Mouse (Mus musculus) MN1 (cell line): ENCODE results near the gene Ceacam18.
"Not testable (repeated sequence)": the region's sequence is repeated elsewhere in the genome, so short reads cannot be mapped to it uniquely, and the experiment has no call there.

ENCODE experiments used
- DNase-seq: peaks from one replicate; pipeline ENCODE4 v3.0.0-alpha.2; 2016; ENCODE audit warnings: low spot score

Ceacam18 gene

DNA sequence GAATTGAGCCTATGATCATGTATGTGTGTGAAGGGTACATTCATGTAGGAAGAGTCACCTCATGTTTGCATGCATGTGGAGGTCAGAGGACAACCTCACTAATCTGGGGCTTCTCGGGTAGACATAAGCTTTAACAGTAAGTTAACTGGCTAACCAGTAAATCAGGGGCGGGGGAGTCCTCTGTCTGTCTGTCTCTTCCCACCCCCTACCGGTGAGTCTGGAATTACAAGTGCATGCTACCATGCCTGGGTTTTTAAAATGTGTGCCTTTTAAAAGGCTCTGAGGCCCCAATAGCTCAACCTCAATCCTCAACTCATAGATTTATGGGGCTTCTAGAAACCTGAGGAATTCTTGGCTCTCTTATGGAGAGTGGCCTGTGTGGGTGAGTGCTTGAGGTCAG is 34.1 kb downstream of the Ceacam18 start:
- DNase-seq, result no peak

DNA sequence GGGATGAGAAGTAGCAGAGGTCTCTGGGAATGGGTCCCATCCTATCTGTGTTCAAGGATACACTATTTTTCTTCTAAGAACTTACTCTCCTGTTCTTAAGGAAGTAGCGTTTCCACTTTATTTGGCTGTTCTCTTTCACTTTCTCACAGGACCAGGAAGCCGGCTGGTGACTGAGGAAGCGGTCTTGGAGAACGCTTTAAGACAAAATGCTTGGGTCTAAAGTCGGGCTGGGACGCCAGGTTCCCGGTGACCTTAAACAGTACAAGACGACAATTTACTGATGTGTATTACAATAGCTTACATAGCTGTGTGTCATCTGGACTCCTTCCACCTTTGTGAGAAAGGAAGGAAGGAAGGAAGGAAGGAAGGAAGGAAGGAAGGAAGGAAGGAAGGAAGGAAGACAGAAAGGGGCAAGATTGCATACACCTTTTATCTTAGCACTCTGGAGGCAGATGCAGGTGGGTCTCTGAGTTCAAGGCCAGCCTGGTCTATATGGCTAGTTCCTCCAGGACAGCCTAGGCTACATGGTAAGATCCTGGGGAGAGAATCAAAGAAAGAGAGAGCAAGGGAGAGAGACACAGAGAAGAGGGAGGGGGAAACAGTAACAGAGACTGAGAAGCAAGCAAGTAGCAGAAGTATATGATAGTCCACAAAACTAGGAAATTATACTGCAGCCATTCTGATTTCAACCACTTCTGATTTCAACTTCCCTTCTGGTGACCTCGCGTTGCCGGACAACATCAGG is 36.7 kb downstream of the Ceacam18 start:
- DNase-seq, result no peak

DNA sequence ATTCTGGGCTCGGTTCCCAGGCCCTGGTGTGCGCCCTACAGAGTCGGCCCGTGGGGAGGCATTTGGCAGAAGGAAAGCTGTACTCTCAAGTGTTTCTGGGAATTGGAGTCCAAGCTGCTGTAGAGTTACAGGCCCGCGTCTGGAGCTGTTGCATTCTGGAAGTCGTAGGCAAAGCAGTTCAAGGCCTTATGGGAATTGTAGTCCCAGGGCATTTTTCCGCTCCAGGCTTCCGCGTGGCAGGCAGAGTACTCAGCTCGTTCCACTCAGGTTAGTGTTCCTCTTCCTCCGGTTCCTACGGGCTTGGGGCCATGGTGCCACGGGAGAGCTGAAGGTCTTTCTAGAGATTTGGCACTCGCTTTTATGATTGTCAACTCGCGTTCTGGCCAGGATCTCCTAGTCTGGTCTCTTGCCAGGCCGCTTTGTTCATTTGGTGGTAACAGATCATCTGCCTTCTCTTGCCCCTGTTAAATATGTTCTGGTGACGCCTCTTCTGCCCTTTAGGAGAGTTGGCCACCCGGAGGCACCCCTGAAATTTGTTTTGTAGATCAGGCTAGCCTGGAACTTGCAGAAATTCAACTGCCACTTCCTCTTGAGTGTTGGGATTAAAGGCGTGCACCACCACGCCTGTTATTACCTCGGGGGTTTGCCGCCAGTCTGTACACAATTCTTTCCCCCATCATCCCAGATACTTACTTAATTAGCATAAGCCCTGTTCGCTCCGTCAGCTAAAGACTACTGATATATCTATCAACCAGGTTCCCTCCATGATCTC is 37.5 kb downstream of the Ceacam18 start, which contains the start of gene Ctu1:
Gene Ctu1, plus strand, starts transcription at position 208 of the 772 bp plus-strand sequence.
- peak; percentile 93 for DNase-seq

- no peak for DNase-seq
Observed at GRCm38 (mm10) chr7:43672581-43673260, 38.2 kb downstream of the Ceacam18 start.

DNA sequence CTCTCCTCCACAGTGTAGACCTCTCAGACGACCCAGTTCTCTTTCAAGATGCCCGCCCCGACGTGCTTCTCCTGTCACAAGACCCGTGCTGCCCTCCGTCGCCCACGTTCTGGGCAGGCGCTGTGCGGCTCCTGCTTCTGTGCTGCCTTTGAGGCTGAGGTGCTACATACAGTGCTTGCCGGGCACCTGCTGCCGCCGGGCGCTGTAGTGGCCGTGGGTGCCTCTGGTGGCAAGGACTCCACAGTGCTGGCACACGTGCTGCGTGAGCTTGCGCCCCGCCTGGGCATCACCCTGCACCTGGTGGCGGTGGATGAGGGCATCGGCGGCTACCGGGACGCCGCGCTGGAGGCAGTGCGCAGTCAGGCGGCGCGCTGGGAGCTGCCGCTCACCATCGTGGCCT is 40.6 kb downstream of the Ceacam18 start:
- no peak for DNase-seq

DNA sequence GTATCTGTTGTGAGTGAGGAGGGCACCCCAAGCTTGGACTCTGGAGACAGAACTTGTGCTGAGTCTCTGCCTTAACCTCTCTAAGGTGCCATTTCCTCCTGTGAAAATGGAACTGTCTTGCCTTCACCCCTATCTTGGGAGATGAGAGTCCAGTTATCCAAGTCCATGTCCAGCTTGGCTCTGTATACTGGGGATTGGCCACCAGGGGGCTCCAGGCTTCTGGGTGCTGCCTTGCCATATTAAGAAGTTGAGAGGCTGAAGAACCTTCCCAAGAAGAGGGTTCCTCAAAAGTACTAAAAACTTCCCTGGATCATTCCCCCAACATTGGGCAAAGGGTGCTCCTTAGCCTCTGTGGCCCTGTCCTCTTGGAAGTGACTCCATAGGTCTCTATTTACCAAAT is 44.0 kb downstream of the Ceacam18 start:
- no peak for DNase-seq

DNA sequence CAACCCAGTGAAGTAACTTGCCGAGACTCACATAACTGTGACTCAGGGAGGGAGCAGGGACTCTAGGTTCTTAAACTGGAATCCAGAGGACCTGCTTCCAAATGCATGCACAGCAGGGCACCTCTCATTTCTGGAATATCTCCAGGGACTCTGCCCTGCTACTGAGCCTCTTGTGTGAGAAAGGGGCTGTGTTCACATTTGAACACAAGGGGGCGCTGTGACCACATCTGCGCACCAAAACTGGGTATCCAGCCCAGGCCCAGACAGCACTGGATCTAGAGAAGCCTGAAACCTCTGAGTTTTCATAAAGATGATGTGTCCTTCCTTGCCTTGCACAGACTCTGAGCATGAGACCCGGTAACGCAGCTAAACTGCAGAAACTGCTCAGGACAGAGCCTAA is 46.5 kb downstream of the Ceacam18 start:
- DNase-seq, result peak; percentile 10

DNA sequence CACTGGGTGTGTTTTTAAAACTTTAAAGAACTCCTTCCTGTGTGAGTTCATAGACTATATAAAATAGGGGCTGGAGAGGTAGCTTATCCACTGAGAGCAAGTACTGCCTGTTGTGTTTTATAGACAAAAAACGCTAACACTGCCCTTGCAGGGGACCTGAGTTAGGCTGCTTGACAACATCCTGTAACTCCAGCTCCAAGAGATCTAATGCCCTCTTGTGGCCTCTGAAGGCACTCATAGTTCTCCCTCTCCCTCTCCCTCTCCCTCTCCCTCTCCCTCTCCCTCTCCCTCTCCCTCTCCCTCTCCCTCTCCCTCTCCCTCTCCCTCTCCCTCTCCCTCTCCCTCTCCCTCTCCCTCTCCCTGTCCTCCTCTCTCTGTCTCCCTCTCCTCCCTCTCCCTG is 48.0 kb downstream of the Ceacam18 start:
- DNase-seq, result not testable (repeated sequence)

GRCm38 (mm10) chr7:43685088-43685487 is 50.6 kb downstream of the Ceacam18 start:
- DNase-seq, result no peak

DNA sequence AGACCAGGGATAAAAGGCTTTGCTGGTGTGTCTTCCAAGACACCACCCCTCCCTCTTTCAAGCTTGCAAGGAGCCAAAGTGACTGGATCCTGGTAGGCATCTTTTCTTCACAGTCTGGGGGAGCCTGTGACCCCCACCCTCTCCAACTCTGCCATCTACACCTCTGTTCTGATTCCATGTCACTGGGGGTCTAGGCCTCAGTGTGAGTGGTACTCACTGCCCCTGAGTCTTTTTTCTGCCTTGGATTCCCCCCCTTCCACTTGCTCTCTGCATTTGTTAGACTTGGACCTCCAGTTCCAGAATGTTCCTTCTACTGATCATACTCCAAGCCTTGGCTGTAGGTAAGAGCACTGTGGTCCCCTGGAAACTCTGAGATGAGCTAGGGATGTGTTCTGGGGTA is 55.6 kb downstream of the Ceacam18 start, which contains the start of gene Klk14:
Gene Klk14, plus strand, starts transcription at position 301 of the 400 bp plus-strand sequence.
- DNase-seq, result no peak
